Mouse (Mus musculus): ENCODE data around the gene Cyfip1. TPM values are rescaled to one million over a fixed set of nuclear protein-coding genes. Genes with fewer than 3 reads are reported as not detected.

The Cyfip1 gene
- polyA plus RNA-seq, 1 experiment from 2014 or later: 81.4 TPM

DNA sequence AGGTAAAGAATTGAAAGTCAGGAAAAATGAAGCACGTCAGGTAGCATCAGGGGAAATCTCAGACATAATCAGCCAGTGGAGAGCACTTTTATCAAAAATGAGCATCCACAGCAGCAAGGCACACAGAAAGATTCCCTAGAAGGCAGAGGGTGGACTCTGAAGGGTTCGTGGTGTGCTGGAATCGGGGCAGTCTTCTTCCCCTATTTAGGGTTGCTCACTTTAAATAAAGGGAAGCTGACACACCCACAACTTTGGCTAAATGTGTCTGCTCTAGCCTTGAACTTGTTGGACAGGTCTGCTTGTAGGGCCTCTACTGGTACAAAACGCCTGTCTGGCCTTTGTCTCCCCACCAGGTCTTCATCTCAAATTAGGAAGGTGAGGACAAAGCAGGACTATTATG is 47.1 kb downstream of the Cyfip1 start:
- H3K36me3 ChIP-seq (ENCODE audit: insufficient read depth, low read length): peaks cover 13% of the 10 kb centered on the region; the same call in 1 of the 2 replicates
- no peak overlapping the region for H3K27ac ChIP-seq (ENCODE audit: low read length)
- no peak for DNase-seq (ENCODE audit: low spot score)
- ATAC-seq: no peak
- no peak overlapping the region for H3K9ac ChIP-seq (replicated peaks; ENCODE audit: low read depth)
- no peaks in the 10 kb centered on the region for H3K27me3 ChIP-seq (replicated peaks; ENCODE audit: insufficient read depth, low read length)
- H3K4me1 ChIP-seq (ENCODE audit: insufficient read depth, low read depth, low read length): no peaks in the 10 kb centered on the region
- H3K4me2 ChIP-seq (replicated peaks; ENCODE audit: low read depth, low read length): no peak overlapping the region
- TF ChIP-seq CTCF (IDR thresholded peaks at IDR 0.05): no peak
- no peak for TF ChIP-seq EP300 (IDR thresholded peaks at IDR 0.05)
- H3K4me3 ChIP-seq (ENCODE audit: low read depth, low read length): no peak overlapping the region
- 87% methylated on average over 4 of the region's 4 CpGs for WGBS
- no peaks in the 10 kb centered on the region for H3K9me3 ChIP-seq (ENCODE audit: low read length)

DNA sequence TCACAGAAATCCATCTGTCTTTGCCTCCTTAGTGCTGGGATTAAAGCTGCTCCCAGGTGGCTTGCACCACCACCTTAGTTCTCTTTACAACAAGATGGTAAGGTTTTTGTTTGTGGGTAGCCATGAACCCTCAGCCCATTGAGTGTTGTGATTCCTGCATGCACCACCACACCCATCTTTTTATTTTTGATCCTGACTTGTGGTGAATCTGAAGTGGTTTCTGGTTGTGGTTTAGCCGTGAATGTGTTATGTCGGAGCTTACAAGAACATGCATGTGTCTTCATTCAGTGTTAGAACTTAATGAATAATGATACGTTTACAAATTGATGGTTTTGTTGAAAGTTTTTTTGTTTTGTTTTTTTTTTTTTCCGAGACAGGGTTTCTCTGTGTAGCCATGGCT is 48.5 kb downstream of the Cyfip1 start:
- peaks cover 22% of the 10 kb centered on the region; the same call in 1 of the 2 replicates for H3K36me3 ChIP-seq (ENCODE audit: insufficient read depth, low read length)
- H3K4me3 ChIP-seq (ENCODE audit: low read depth, low read length): no peak overlapping the region
- no peak overlapping the region for H3K27ac ChIP-seq (ENCODE audit: low read length)
- no peaks in the 10 kb centered on the region for H3K9me3 ChIP-seq (ENCODE audit: low read length)
- no peaks in the 10 kb centered on the region for H3K27me3 ChIP-seq (replicated peaks; ENCODE audit: insufficient read depth, low read length)
- no peaks in the 10 kb centered on the region for H3K4me1 ChIP-seq (ENCODE audit: insufficient read depth, low read depth, low read length)
- H3K9ac ChIP-seq (replicated peaks; ENCODE audit: low read depth): no peak overlapping the region
- no peak overlapping the region for H3K4me2 ChIP-seq (replicated peaks; ENCODE audit: low read depth, low read length)
- TF ChIP-seq EP300 (IDR thresholded peaks at IDR 0.05): no peak
- TF ChIP-seq CTCF (IDR thresholded peaks at IDR 0.05): no peak
- no peak for DNase-seq (ENCODE audit: low spot score)
- ATAC-seq: no peak
- 86% methylated on average over 4 of the region's 4 CpGs for WGBS

DNA sequence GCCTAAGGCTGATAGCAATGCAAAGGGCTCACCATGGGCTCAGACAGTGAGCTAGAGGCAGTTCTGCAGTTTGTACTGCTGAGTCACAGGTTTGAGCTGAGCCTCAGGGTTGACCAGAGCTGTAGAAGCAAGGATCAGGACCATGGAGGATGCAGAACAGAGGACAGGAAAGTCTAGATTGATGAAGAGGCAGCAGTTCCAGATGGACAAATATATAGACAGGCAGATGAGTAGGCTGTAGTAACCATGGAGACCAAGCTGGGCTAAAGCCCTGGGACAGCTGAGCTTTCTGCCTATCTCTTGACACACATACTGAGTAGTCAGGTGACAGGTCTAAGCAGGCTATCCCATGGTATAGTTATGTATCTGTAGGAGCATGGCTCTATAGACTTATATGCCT is 49.2 kb downstream of the Cyfip1 start:
- DNase-seq (ENCODE audit: low spot score) (no peak), ATAC-seq (no peak)
- no peaks in the 10 kb centered on the region for H3K27me3 ChIP-seq (replicated peaks; ENCODE audit: insufficient read depth, low read length)
- no peak overlapping the region for H3K4me3 ChIP-seq (ENCODE audit: low read depth, low read length)
- no peaks in the 10 kb centered on the region for H3K4me1 ChIP-seq (ENCODE audit: insufficient read depth, low read depth, low read length)
- H3K9ac ChIP-seq (replicated peaks; ENCODE audit: low read depth): no peak overlapping the region
- H3K27ac ChIP-seq (ENCODE audit: low read length): no peak overlapping the region
- no peak overlapping the region for H3K4me2 ChIP-seq (replicated peaks; ENCODE audit: low read depth, low read length)
- TF ChIP-seq EP300 (IDR thresholded peaks at IDR 0.05): no peak
- TF ChIP-seq CTCF (IDR thresholded peaks at IDR 0.05): no peak
- peaks cover 22% of the 10 kb centered on the region; the same call in 1 of the 2 replicates for H3K36me3 ChIP-seq (ENCODE audit: insufficient read depth, low read length)
- no peaks in the 10 kb centered on the region for H3K9me3 ChIP-seq (ENCODE audit: low read length)

GRCm38 (mm10) chr7:55891797-55892196 is 50.3 kb downstream of the Cyfip1 start:
- no peaks in the 10 kb centered on the region for H3K4me1 ChIP-seq (ENCODE audit: insufficient read depth, low read depth, low read length)
- no peaks in the 10 kb centered on the region for H3K27me3 ChIP-seq (replicated peaks; ENCODE audit: insufficient read depth, low read length)
- H3K9ac ChIP-seq (replicated peaks; ENCODE audit: low read depth): no peak overlapping the region
- 70% methylated on average over 11 of the region's 11 CpGs for whole genome bisulfite sequencing
- H3K27ac ChIP-seq (ENCODE audit: low read length): peak overlapping the region; percentile 10; the same call in 1 of the 2 replicates
- ATAC-seq: peak; percentile 94
- no peak overlapping the region for H3K4me3 ChIP-seq (ENCODE audit: low read depth, low read length)
- TF ChIP-seq EP300 (IDR thresholded peaks at IDR 0.05): no peak
- no peak overlapping the region for H3K4me2 ChIP-seq (replicated peaks; ENCODE audit: low read depth, low read length)
- no peaks in the 10 kb centered on the region for H3K9me3 ChIP-seq (ENCODE audit: low read length)
- DNase-seq (ENCODE audit: low spot score): peak; percentile 68
- peaks cover 31% of the 10 kb centered on the region; the same call in 1 of the 2 replicates for H3K36me3 ChIP-seq (ENCODE audit: insufficient read depth, low read length)

DNA sequence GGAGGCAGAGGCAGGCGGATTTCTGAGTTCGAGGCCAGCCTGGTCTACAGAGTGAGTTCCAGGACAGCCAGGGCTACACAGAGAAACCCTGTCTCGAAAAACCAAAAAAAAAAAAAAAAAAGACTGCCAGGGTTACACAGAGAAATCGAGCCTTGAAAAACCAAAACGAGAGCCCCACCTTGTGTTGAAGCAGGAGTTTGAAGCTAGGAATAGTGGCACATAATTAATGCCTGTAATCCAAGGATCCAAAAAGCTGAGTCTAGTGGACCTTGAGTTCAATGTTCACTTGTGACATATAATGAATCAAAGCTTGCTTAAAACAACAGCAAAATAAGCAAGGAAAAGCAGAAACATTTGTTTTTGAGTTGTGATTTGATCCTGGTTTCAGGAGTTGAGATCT is 62.2 kb downstream of the Cyfip1 start:
- no peaks in the 10 kb centered on the region for H3K4me1 ChIP-seq (ENCODE audit: insufficient read depth, low read depth, low read length)
- DNase-seq (ENCODE audit: low spot score): no peak
- H3K27ac ChIP-seq (ENCODE audit: low read length): no peak overlapping the region
- WGBS: 82% methylated on average over 3 of the region's 5 CpGs
- no peak overlapping the region for H3K4me2 ChIP-seq (replicated peaks; ENCODE audit: low read depth, low read length)
- H3K9me3 ChIP-seq (ENCODE audit: low read length): no peaks in the 10 kb centered on the region
- TF ChIP-seq EP300 (IDR thresholded peaks at IDR 0.05) (no peak), CTCF (IDR thresholded peaks at IDR 0.05) (0 out of 2 replicates have a peak, but pooled peaks have one; percentile 6)
- peaks cover 46% of the 10 kb centered on the region; the same call in 1 of the 2 replicates for H3K36me3 ChIP-seq (ENCODE audit: insufficient read depth, low read length)
- no peaks in the 10 kb centered on the region for H3K27me3 ChIP-seq (replicated peaks; ENCODE audit: insufficient read depth, low read length)
- no peak overlapping the region for H3K9ac ChIP-seq (replicated peaks; ENCODE audit: low read depth)
- no peak for ATAC-seq
- no peak overlapping the region for H3K4me3 ChIP-seq (ENCODE audit: low read depth, low read length)

DNA sequence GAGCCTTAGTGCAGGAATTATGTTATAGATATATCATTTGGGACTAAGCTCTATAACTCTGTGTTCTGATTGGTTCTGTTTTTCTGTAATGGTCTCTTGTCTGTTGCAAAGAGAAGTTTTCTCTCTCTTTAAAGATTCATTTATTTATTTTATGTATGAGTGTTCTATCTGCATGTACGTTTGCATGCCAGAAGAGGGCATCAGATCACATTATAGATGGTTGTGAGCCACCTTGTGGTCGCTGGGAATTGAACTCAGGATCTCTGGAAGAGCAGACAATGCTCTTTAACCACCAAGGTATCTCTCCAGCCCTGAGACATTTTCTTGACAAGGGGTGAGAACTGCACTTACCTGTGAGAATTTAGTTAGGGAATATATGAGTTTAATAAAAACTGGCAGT is 63.9 kb downstream of the Cyfip1 start:
- TF ChIP-seq CTCF (IDR thresholded peaks at IDR 0.05) (peak; percentile 29; the same call in 1 of the 2 replicates), EP300 (IDR thresholded peaks at IDR 0.05) (no peak)
- Histone ChIP-seq H3K27me3 (replicated peaks; ENCODE audit: insufficient read depth, low read length) (no peaks in the 10 kb centered on the region), H3K4me1 (ENCODE audit: insufficient read depth, low read depth, low read length) (no peaks in the 10 kb centered on the region), H3K4me3 (ENCODE audit: low read depth, low read length) (no peak overlapping the region), H3K9me3 (ENCODE audit: low read length) (no peaks in the 10 kb centered on the region), H3K4me2 (replicated peaks; ENCODE audit: low read depth, low read length) (no peak overlapping the region), H3K36me3 (ENCODE audit: insufficient read depth, low read length) (peaks cover 40% of the 10 kb centered on the region; the same call in 1 of the 2 replicates), H3K9ac (replicated peaks; ENCODE audit: low read depth) (no peak overlapping the region), H3K27ac (ENCODE audit: low read length) (no peak overlapping the region)
- ATAC-seq: no peak
- WGBS: 70% methylated on average over 2 of the region's 2 CpGs
- DNase-seq (ENCODE audit: low spot score): no peak

GRCm38 (mm10) chr7:55909519-55909918 is 68.0 kb downstream of the Cyfip1 start:
- Histone ChIP-seq H3K9me3 (ENCODE audit: low read length) (no peaks in the 10 kb centered on the region), H3K4me3 (ENCODE audit: low read depth, low read length) (no peak overlapping the region), H3K36me3 (ENCODE audit: insufficient read depth, low read length) (peaks cover 45% of the 10 kb centered on the region; the same call in 1 of the 2 replicates), H3K27ac (ENCODE audit: low read length) (no peak overlapping the region), H3K4me2 (replicated peaks; ENCODE audit: low read depth, low read length) (no peak overlapping the region), H3K4me1 (ENCODE audit: insufficient read depth, low read depth, low read length) (no peaks in the 10 kb centered on the region), H3K27me3 (replicated peaks; ENCODE audit: insufficient read depth, low read length) (no peaks in the 10 kb centered on the region), H3K9ac (replicated peaks; ENCODE audit: low read depth) (no peak overlapping the region)
- ATAC-seq (no peak), DNase-seq (ENCODE audit: low spot score) (peak; percentile 9)
- no peak for TF ChIP-seq CTCF (IDR thresholded peaks at IDR 0.05)
- TF ChIP-seq EP300 (IDR thresholded peaks at IDR 0.05): no peak
- 88% methylated on average over 1 of the region's 1 CpGs for WGBS
